Mouse (Mus musculus): ENCODE data around the gene Kif26b. TPM values are rescaled to one million over a fixed set of nuclear protein-coding genes. Genes with fewer than 3 reads are reported as not detected.

The Kif26b gene
- polyA plus RNA-seq, 1 experiment, result 0.45 TPM

- 85% methylated on average over 4 of the region's 4 CpGs for whole genome bisulfite sequencing
These were observed 44.6 kb downstream of the Kif26b start for GRCm38 (mm10) chr1:178573406-178574032.

GRCm38 (mm10) chr1:178575706-178576105 is 46.8 kb downstream of the Kif26b start:
- 97% methylated on average over 2 of the region's 2 CpGs for WGBS
- no peak for DNase-seq (ENCODE audit: low read depth, low spot score)

More at GRCm38 (mm10) chr1:178573406-178574032, 44.6 kb downstream of the Kif26b start:
- no peak for DNase-seq (ENCODE audit: low read depth, low spot score)

- WGBS, result 52% methylated on average over 3 of the region's 3 CpGs
- DNase-seq (ENCODE audit: low read depth, low spot score), result no peak
These were observed 48.0 kb downstream of the Kif26b start for GRCm38 (mm10) chr1:178576926-178577325.

GRCm38 (mm10) chr1:178585366-178586020 is 56.6 kb downstream of the Kif26b start:
- DNase-seq (ENCODE audit: low read depth, low spot score), result no peak
- WGBS, result 86% methylated on average over 5 of the region's 5 CpGs

GRCm38 (mm10) chr1:178590229-178591171 is 61.6 kb downstream of the Kif26b start:
- WGBS, result 48% methylated on average over 13 of the region's 13 CpGs
- DNase-seq (ENCODE audit: low read depth, low spot score), result no peak

- DNase-seq (ENCODE audit: low read depth, low spot score), result no peak
- 98% methylated on average over 3 of the region's 3 CpGs for WGBS
These were observed 68.2 kb downstream of the Kif26b start for GRCm38 (mm10) chr1:178597113-178597512.

GRCm38 (mm10) chr1:178597757-178598156 is 68.8 kb downstream of the Kif26b start:
- WGBS, result 79% methylated on average over 6 of the region's 6 CpGs
- DNase-seq (ENCODE audit: low read depth, low spot score), result no peak

GRCm38 (mm10) chr1:178600851-178601569 is 72.1 kb downstream of the Kif26b start:
- 37% methylated on average over 15 of the region's 15 CpGs for WGBS

GRCm38 (mm10) chr1:178609151-178609775 is 80.3 kb downstream of the Kif26b start:
- WGBS, result 85% methylated on average over 8 of the region's 8 CpGs

More at GRCm38 (mm10) chr1:178600851-178601569, 72.1 kb downstream of the Kif26b start:
- peak; percentile 39 for DNase-seq (ENCODE audit: low read depth, low spot score)

GRCm38 (mm10) chr1:178611512-178611911 is 82.6 kb downstream of the Kif26b start:
- DNase-seq (ENCODE audit: low read depth, low spot score), result no peak
- 91% methylated on average over 15 of the region's 15 CpGs for WGBS

More at GRCm38 (mm10) chr1:178609151-178609775, 80.3 kb downstream of the Kif26b start:
- DNase-seq (ENCODE audit: low read depth, low spot score), result no peak

- 89% methylated on average over 2 of the region's 2 CpGs for WGBS
- DNase-seq (ENCODE audit: low read depth, low spot score), result no peak
These were observed 92.4 kb downstream of the Kif26b start for GRCm38 (mm10) chr1:178621301-178621700.

- DNase-seq (ENCODE audit: low read depth, low spot score), result no peak
- WGBS, result 65% methylated on average over 9 of the region's 9 CpGs
These were observed 95.0 kb downstream of the Kif26b start for GRCm38 (mm10) chr1:178623889-178624288.

- 62% methylated on average over 6 of the region's 6 CpGs for WGBS
These were observed 98.0 kb downstream of the Kif26b start for GRCm38 (mm10) chr1:178626961-178627381.

GRCm38 (mm10) chr1:178630042-178630441 is 101.1 kb downstream of the Kif26b start:
- WGBS, result 52% methylated on average over 5 of the region's 5 CpGs
- no peak for DNase-seq (ENCODE audit: low read depth, low spot score)

More at GRCm38 (mm10) chr1:178626961-178627381, 98.0 kb downstream of the Kif26b start:
- DNase-seq (ENCODE audit: low read depth, low spot score), result no peak

- no peak for DNase-seq (ENCODE audit: low read depth, low spot score)
- WGBS, result 22% methylated on average over 7 of the region's 7 CpGs
These were observed 102.9 kb downstream of the Kif26b start for GRCm38 (mm10) chr1:178631863-178632262.

- no peak for DNase-seq (ENCODE audit: low read depth, low spot score)
- 66% methylated on average over 19 of the region's 19 CpGs for whole genome bisulfite sequencing
These were observed 105.6 kb downstream of the Kif26b start for GRCm38 (mm10) chr1:178634359-178635085.

- 93% methylated on average over 4 of the region's 4 CpGs for WGBS
- no peak for DNase-seq (ENCODE audit: low read depth, low spot score)
These were observed 106.5 kb downstream of the Kif26b start for GRCm38 (mm10) chr1:178635470-178635869.

GRCm38 (mm10) chr1:178637293-178637692 is 108.4 kb downstream of the Kif26b start:
- WGBS, result 82% methylated on average over 7 of the region's 7 CpGs
- DNase-seq (ENCODE audit: low read depth, low spot score), result no peak

Data from large intestine, adult 2 months (tissue).